Mouse (Mus musculus): ENCODE measurements at regions not wholly inside any gene's neighbourhood (a gene's known extent, or its start where the extent isn't known, plus 50 kb on each side); places are given as distances from the start of the nearest gene placed in this dataset.
A peak's percentile ranks its signal among the peaks of the same experiment; 100 is the strongest.

DNA sequence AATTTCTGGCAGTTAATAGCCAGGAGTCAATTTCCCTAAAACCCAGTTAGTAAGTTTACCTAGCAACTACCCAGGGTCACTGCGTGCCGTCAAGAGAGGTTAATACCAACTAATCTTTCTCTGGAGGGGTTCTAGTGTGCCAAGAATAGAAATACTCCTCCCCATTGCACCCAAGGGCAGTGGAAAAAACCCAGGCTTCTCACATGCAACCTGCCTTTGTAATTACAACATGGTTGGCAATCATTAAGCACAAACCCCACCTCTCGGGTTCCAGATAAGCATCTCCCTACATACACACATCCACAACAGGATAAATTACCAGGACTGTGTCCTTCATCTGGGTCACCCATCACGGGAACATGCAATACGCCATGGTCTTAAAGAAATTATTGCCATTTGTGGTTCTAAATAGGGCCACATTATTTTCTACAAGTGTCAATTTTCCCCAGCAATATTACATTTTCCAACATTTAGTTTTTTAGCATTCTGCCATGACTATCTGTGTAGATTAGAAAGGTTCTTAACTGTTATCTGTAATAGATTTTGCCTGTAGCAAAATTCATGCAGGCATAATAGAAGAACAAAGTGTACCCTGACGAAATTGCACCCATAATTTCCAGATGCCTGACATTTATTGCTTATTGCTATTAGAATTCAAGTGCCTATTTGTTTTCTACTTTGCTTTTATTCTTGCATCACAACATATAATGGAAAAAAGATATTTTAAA, 336.3 kb downstream of the Tox3 start:
- no peak for ATAC-seq (ENCODE audit: insufficient number of reproducible peaks, insufficient read depth, low FRiP score, low read depth)

GRCm38 (mm10) chr8:90009431-90009830, 338.7 kb downstream of the Tox3 start:
- no peaks in the 10 kb centered on the region for H3K27me3 ChIP-seq (ENCODE audit: control insufficient read depth, insufficient read depth, low read length)
- peaks cover 12 to 22% of the 10 kb centered on the region in 2 experiments for H3K4me1 ChIP-seq (ENCODE audit: control insufficient read depth in 2 of 2, insufficient read depth in 2 of 2, low read length in 2 of 2)
- WGBS, result 71% methylated on average over 1 of the region's 1 CpGs
- no peak overlapping the region for H3K4me3 ChIP-seq (ENCODE audit: control insufficient read depth in 1 of 2, insufficient read depth in 1 of 2, low read depth in 1 of 2, low read length in 2 of 2)
- no peak overlapping the region for H3K4me2 ChIP-seq (ENCODE audit: low read length)
- H3K27ac ChIP-seq (replicated peaks in 1 of 2; ENCODE audit: control insufficient read depth in 1 of 2, insufficient read depth in 1 of 2, low read depth in 2 of 2, low read length in 2 of 2), result no peak overlapping the region
- ATAC-seq (ENCODE audit: insufficient number of reproducible peaks, insufficient read depth, low FRiP score, low read depth), result no peak
- H3K9me3 ChIP-seq (ENCODE audit: control insufficient read depth, low read length), result peaks cover 6% of the 10 kb centered on the region
- H3K36me3 ChIP-seq (ENCODE audit: control insufficient read depth, insufficient read depth, low read length), result no peaks in the 10 kb centered on the region
- no peak overlapping the region for H3K9ac ChIP-seq (ENCODE audit: low read length)

More for the DNA sequence above, 336.3 kb downstream of the Tox3 start:
- no peak overlapping the region for H3K9ac ChIP-seq (ENCODE audit: low read length)
- H3K36me3 ChIP-seq (ENCODE audit: control insufficient read depth, insufficient read depth, low read length), result no peaks in the 10 kb centered on the region
- 53% methylated on average over 6 of the region's 6 CpGs for WGBS
- H3K4me3 ChIP-seq (ENCODE audit: control insufficient read depth in 1 of 2, insufficient read depth in 1 of 2, low read depth in 1 of 2, low read length in 2 of 2), result no peak overlapping the region
- H3K9me3 ChIP-seq (ENCODE audit: control insufficient read depth, low read length), result peaks cover 3% of the 10 kb centered on the region
- peak overlapping the region; percentile 71 to 78 for H3K27ac ChIP-seq (replicated peaks in 1 of 2; ENCODE audit: control insufficient read depth in 1 of 2, insufficient read depth in 1 of 2, low read depth in 2 of 2, low read length in 2 of 2)
- H3K4me1 ChIP-seq (ENCODE audit: control insufficient read depth in 2 of 2, insufficient read depth in 2 of 2, low read length in 2 of 2), result peaks cover 14 to 24% of the 10 kb centered on the region in 2 experiments
- no peaks in the 10 kb centered on the region for H3K27me3 ChIP-seq (ENCODE audit: control insufficient read depth, insufficient read depth, low read length)
- no peak overlapping the region for H3K4me2 ChIP-seq (ENCODE audit: low read length)

DNA sequence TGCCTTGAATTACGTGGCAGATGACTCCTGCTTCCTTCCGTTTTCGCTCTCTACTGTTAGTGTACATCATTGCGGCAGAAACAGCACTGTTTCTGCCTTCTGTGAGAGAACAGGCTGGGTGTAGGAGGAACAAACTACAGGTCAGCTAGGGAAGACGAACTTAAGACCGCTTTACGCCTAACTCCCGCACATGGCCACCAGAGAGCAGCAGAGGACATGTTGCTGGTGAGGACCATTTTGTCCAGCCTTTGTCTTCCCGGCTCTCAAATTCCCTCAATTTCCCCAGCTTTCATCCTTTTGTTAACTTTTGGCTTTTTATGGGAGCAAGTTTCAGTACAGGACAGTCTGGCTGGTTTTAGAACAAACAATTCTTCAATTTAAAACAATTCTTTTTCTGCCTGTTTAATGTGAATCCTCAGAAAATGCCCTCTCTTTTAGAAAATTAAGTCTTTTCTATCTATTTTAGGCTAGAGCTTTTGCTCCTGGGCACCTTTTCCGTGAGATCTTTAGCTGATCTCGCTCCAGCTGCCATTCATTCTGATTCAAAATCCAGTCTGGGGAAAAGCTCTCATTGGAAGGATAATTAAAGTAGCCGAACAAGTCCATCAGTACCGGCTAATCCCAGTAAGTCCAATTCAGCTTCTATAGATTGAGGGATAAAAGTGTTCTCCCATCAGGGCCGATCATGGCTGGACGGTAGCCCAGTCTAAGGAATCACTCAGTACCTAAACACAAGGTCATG, 347.1 kb downstream of the Tox3 start:
- WGBS, result 38% methylated on average over 15 of the region's 15 CpGs
- Histone ChIP-seq H3K9me3 (ENCODE audit: control insufficient read depth, low read length) (peaks cover 3% of the 10 kb centered on the region; the same call in 1 of the 2 replicates), H3K9ac (ENCODE audit: low read length) (no peak overlapping the region), H3K36me3 (ENCODE audit: control insufficient read depth, insufficient read depth, low read length) (no peaks in the 10 kb centered on the region), H3K27ac (replicated peaks in 1 of 2; ENCODE audit: control insufficient read depth in 1 of 2, insufficient read depth in 1 of 2, low read depth in 2 of 2, low read length in 2 of 2) (peak overlapping the region in 1 of 2 experiments; percentile 55; a peak in 2 of 4 replicates), H3K27me3 (ENCODE audit: control insufficient read depth, insufficient read depth, low read length) (no peaks in the 10 kb centered on the region), H3K4me1 (ENCODE audit: control insufficient read depth in 2 of 2, insufficient read depth in 2 of 2, low read length in 2 of 2) (0 out of 4 replicates have a peak, but pooled peaks cover 0 to 4% of the 10 kb centered on the region in 2 experiments), H3K4me2 (ENCODE audit: low read length) (no peak overlapping the region), H3K4me3 (ENCODE audit: control insufficient read depth in 1 of 2, insufficient read depth in 1 of 2, low read depth in 1 of 2, low read length in 2 of 2) (no peak overlapping the region)
- no peak for ATAC-seq (ENCODE audit: insufficient number of reproducible peaks, insufficient read depth, low FRiP score, low read depth)

DNA sequence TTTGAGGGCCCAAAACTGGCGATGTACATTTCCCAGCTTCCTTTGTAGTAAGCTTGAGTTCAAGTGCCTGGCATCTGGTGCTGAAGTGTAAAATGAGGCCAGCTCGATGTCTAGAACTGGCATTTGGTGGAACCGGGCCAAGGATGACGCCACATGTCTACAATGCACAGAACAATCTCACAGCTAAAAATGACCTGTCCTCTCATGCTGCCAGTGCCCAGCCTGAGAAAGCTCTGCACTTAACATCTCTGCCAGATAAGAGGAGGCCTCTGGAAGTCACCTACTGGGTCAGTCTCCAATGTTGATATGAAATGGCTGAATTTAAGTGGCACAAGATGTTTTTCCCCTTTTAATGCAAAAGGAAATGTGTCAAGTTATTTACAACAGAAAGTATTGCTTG, 354.4 kb downstream of the Tox3 start:
- Histone ChIP-seq H3K27me3 (ENCODE audit: control insufficient read depth, insufficient read depth, low read length) (no peaks in the 10 kb centered on the region), H3K9ac (ENCODE audit: low read length) (no peak overlapping the region), H3K9me3 (ENCODE audit: control insufficient read depth, low read length) (no peaks in the 10 kb centered on the region), H3K4me3 (ENCODE audit: control insufficient read depth in 1 of 2, insufficient read depth in 1 of 2, low read depth in 1 of 2, low read length in 2 of 2) (no peak overlapping the region), H3K4me1 (ENCODE audit: control insufficient read depth in 2 of 2, insufficient read depth in 2 of 2, low read length in 2 of 2) (peaks cover 8 to 18% of the 10 kb centered on the region in 2 experiments), H3K4me2 (ENCODE audit: low read length) (no peak overlapping the region), H3K36me3 (ENCODE audit: control insufficient read depth, insufficient read depth, low read length) (no peaks in the 10 kb centered on the region), H3K27ac (replicated peaks in 1 of 2; ENCODE audit: control insufficient read depth in 1 of 2, insufficient read depth in 1 of 2, low read depth in 2 of 2, low read length in 2 of 2) (peak overlapping the region; percentile 94 to 97)
- ATAC-seq (ENCODE audit: insufficient number of reproducible peaks, insufficient read depth, low FRiP score, low read depth), result peak; percentile 91
- 18% methylated on average over 4 of the region's 4 CpGs for WGBS

GRCm38 (mm10) chr8:89983859-89984258, 364.3 kb downstream of the Tox3 start:
- WGBS, result 89% methylated on average over 2 of the region's 2 CpGs
- Histone ChIP-seq H3K9ac (ENCODE audit: low read length) (no peak overlapping the region), H3K4me1 (ENCODE audit: control insufficient read depth in 2 of 2, insufficient read depth in 2 of 2, low read length in 2 of 2) (peaks cover 2 to 3% of the 10 kb centered on the region in 2 experiments; a peak in 1 of 4 replicates), H3K9me3 (ENCODE audit: control insufficient read depth, low read length) (no peaks in the 10 kb centered on the region), H3K27me3 (ENCODE audit: control insufficient read depth, insufficient read depth, low read length) (no peaks in the 10 kb centered on the region), H3K36me3 (ENCODE audit: control insufficient read depth, insufficient read depth, low read length) (no peaks in the 10 kb centered on the region), H3K4me3 (ENCODE audit: control insufficient read depth in 1 of 2, insufficient read depth in 1 of 2, low read depth in 1 of 2, low read length in 2 of 2) (no peak overlapping the region), H3K4me2 (ENCODE audit: low read length) (no peak overlapping the region), H3K27ac (replicated peaks in 1 of 2; ENCODE audit: control insufficient read depth in 1 of 2, insufficient read depth in 1 of 2, low read depth in 2 of 2, low read length in 2 of 2) (no peak overlapping the region)
- ATAC-seq (ENCODE audit: insufficient number of reproducible peaks, insufficient read depth, low FRiP score, low read depth), result no peak

DNA sequence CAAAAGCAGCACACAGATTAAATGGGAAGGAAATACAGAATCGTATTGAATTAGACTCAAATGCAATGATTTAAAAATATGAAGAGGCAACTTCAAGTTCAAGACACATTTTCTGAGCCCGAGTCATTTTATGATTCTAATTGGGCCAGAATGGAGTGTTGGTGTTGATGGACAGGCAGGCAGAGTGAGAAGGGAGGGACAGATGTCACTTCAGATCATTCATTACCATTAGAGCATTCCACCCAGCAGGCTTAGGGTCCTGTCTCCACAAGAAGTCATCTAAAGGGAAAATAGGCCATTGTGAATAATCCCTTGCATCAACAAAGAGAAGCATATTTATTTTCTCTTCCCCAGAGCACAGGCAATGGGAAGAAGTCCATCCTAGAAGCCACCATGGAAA, 365.6 kb downstream of the Tox3 start:
- Histone ChIP-seq H3K36me3 (ENCODE audit: control insufficient read depth, insufficient read depth, low read length) (no peaks in the 10 kb centered on the region), H3K27me3 (ENCODE audit: control insufficient read depth, insufficient read depth, low read length) (no peaks in the 10 kb centered on the region), H3K4me1 (ENCODE audit: control insufficient read depth in 2 of 2, insufficient read depth in 2 of 2, low read length in 2 of 2) (peaks cover 0 to 3% of the 10 kb centered on the region in 2 experiments; a peak in 1 of 4 replicates), H3K27ac (replicated peaks in 1 of 2; ENCODE audit: control insufficient read depth in 1 of 2, insufficient read depth in 1 of 2, low read depth in 2 of 2, low read length in 2 of 2) (no peak overlapping the region), H3K4me2 (ENCODE audit: low read length) (no peak overlapping the region), H3K4me3 (ENCODE audit: control insufficient read depth in 1 of 2, insufficient read depth in 1 of 2, low read depth in 1 of 2, low read length in 2 of 2) (no peak overlapping the region), H3K9me3 (ENCODE audit: control insufficient read depth, low read length) (no peaks in the 10 kb centered on the region), H3K9ac (ENCODE audit: low read length) (no peak overlapping the region)
- 86% methylated on average over 2 of the region's 2 CpGs for WGBS
- ATAC-seq (ENCODE audit: insufficient number of reproducible peaks, insufficient read depth, low FRiP score, low read depth), result no peak

GRCm38 (mm10) chr8:89981320-89981719, 366.8 kb downstream of the Tox3 start:
- no peak overlapping the region for H3K4me3 ChIP-seq (ENCODE audit: control insufficient read depth in 1 of 2, insufficient read depth in 1 of 2, low read depth in 1 of 2, low read length in 2 of 2)
- no peaks in the 10 kb centered on the region for H3K36me3 ChIP-seq (ENCODE audit: control insufficient read depth, insufficient read depth, low read length)
- no peaks in the 10 kb centered on the region for H3K27me3 ChIP-seq (ENCODE audit: control insufficient read depth, insufficient read depth, low read length)
- ATAC-seq (ENCODE audit: insufficient number of reproducible peaks, insufficient read depth, low FRiP score, low read depth), result no peak
- no peak overlapping the region for H3K27ac ChIP-seq (replicated peaks in 1 of 2; ENCODE audit: control insufficient read depth in 1 of 2, insufficient read depth in 1 of 2, low read depth in 2 of 2, low read length in 2 of 2)
- H3K4me1 ChIP-seq (ENCODE audit: control insufficient read depth in 2 of 2, insufficient read depth in 2 of 2, low read length in 2 of 2), result peaks cover 0 to 3% of the 10 kb centered on the region in 2 experiments; a peak in 1 of 4 replicates
- H3K4me2 ChIP-seq (ENCODE audit: low read length), result no peak overlapping the region
- H3K9ac ChIP-seq (ENCODE audit: low read length), result no peak overlapping the region
- H3K9me3 ChIP-seq (ENCODE audit: control insufficient read depth, low read length), result no peaks in the 10 kb centered on the region
- 79% methylated on average over 2 of the region's 2 CpGs for WGBS
